Mouse (Mus musculus): ENCODE data around the gene Dst. TPM values are rescaled to one million over a fixed set of nuclear protein-coding genes. Genes with fewer than 3 reads are reported as not detected.
"Not testable (repeated sequence)": the region's sequence is repeated elsewhere in the genome, so short reads cannot be mapped to it uniquely, and the experiment has no call there.

Dst gene
- total RNA-seq, 4 experiments from 2014 or later, result 366 to 489 (median 444) TPM

- DNase-seq (ENCODE audit: low spot score), result no peak
Observed at GRCm38 (mm10) chr1:34061860-34062259, 153.8 kb downstream of the Dst start.

DNA sequence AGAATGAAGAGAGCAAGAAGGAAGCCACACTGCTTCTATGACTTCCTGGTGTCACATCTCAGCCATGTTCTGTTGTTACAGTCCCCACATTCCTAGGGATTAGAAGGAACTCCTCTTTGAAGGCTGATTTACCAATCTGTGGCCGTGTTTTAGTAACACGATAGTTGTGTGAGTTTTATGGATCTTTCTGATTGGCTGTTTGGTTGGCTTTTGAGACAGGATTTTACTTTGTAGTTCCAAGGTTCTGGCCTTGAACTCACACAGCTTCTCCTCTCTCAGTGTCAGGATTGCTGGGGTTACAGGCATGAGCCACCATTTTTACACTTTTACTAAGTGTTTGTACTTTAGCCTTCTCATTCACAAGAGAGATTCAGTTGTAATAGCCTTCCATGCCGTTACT, 155.9 kb downstream of the Dst start:
- DNase-seq (ENCODE audit: low spot score), result no peak

DNA sequence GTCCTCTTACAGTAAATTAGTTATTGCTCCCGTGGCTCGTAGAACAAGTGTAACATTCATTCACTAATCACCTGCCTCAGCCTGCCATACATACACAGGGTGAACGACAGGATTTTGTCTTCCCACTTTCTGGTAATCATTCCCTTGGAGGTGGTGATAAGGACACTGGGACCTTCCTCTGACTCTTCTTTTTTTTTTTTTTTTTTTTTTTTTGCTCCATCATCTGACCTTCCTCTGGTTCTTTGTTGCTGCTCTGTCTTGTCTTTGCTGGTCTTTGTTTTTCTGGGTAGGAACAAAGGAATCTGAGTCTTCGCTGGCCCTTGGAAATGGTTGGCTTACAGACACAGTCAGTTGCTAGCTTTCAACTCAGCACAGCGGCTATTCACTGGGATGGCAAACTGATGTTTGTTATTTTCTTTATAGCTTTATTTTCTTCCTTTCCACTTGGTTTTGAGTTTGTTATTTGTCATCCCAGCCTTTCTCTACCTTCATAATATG, 157.6 kb downstream of the Dst start:
- no peak for DNase-seq (ENCODE audit: low spot score)

DNA sequence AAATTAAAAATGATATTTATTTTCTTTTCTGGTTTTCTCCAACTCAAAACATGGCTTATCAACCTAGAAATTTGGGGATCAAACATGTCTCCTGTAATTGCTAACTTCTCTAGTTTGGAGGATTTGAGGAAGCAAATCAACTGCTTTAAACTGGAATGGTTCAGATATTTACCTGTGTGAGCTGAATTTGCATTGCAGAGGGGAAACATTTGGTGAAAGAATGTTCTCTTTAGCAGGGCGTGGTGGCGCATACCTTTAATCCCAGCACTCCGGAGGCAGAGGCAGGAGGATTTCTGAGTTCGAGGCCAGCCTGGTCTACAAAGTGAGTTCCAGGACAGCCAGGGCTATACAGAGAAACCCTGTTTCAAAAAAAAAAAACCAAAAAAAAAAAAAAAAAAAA, 158.4 kb downstream of the Dst start:
- not testable (repeated sequence) for DNase-seq (ENCODE audit: low spot score)

DNA sequence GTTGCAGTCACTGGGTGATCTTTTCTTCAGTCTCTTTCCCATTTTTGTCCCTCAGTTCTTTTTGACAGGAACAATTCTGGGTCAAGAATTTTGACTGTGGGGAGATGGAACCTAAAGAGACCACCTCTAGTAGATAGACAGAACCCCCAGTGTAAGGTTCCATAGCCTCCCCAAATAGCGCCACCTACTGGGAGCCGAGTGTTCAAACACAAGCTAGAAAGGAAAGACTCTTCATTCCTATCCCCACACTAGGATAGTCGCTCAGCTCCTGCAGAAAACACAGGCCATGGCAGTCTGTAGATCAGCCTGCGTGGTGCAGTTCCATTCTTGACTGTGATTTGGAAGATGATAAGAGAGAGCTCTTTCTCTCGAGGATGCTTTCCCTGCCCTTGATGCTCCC, 160.3 kb downstream of the Dst start:
- no peak for DNase-seq (ENCODE audit: low spot score)

- no peak for DNase-seq (ENCODE audit: low spot score)
Observed at GRCm38 (mm10) chr1:34069514-34070290, 161.7 kb downstream of the Dst start.

GRCm38 (mm10) chr1:34070474-34070873, 162.4 kb downstream of the Dst start:
- DNase-seq (ENCODE audit: low spot score), result no peak

DNA sequence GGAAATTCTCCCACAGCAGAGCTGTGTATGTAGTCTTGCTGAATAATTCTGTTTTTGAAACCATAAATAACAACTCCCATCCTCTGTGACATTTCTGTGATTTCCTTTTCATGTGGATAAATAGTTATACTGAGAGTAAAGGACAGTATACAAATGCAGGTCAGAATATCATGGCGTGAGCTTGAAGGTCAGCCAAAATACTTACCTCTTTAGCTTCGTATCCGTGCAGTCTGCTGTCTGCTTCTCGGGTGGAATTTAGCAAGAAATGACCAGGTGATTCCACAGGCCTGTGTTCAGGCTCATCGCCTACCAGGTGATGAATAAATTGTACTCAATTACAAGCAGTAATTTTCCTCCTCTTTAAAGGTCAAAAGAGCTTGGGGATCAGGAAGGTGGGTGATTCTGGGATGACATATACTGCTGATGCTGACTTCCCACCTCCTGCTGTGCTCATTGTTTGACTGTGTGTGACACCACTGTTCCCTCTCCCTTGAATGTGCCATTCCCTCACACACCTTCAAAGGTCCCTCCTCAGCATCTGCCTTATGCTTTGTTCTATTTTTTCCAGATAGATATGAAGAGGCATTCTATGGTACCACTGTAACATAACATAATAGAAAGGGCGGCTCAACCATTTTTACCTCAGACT, 163.1 kb downstream of the Dst start:
- no peak for DNase-seq (ENCODE audit: low spot score)

- no peak for DNase-seq (ENCODE audit: low spot score)
Observed at GRCm38 (mm10) chr1:34072262-34072661, 164.2 kb downstream of the Dst start.

GRCm38 (mm10) chr1:34073436-34074169, 165.6 kb downstream of the Dst start:
- DNase-seq (ENCODE audit: low spot score), result no peak

DNA sequence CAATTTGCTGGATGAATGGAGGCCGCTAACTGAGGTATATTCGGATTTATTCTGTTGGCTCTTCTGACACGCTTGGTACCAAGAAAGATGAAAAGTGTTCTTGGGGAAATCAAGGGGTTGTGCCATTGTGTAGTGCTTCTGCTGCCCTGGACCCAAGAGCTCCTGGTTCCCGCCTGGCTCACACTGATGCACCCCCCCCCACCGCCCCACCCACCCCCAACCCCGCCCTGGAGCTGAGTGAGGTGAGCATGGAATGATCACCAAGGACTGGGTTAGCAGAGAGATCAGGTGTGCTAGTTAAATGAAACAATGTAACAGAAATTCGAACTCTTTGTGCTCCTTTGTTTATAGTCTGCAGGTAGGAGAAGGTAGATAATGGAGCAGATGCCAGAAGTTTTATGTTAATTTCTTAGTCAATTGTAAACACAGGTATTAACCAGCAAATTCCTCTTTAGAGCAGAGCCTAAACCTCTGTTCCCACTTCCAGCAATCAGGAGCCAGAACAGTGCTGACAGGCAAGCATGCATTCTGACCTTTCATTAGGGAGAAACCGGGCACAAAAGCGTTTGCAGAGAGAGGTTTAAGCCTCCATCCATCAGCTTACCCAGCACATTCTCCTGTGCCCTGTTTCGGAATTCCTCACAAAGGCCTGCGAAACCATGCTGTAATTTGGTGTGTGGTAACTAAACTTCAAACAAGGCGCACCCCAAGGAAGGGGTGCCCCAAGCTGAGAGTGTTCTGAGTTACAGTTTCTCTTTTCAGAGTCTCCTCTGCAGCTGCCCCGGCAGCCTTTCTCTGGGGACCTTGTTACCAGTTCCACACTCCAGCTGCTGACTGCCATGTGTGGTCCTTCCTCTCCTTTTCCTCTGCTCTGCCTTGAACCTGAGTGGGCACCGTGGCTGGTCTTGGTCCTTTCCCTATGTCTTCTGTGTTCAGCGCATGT, 166.5 kb downstream of the Dst start:
- DNase-seq (ENCODE audit: low spot score), result no peak

DNA sequence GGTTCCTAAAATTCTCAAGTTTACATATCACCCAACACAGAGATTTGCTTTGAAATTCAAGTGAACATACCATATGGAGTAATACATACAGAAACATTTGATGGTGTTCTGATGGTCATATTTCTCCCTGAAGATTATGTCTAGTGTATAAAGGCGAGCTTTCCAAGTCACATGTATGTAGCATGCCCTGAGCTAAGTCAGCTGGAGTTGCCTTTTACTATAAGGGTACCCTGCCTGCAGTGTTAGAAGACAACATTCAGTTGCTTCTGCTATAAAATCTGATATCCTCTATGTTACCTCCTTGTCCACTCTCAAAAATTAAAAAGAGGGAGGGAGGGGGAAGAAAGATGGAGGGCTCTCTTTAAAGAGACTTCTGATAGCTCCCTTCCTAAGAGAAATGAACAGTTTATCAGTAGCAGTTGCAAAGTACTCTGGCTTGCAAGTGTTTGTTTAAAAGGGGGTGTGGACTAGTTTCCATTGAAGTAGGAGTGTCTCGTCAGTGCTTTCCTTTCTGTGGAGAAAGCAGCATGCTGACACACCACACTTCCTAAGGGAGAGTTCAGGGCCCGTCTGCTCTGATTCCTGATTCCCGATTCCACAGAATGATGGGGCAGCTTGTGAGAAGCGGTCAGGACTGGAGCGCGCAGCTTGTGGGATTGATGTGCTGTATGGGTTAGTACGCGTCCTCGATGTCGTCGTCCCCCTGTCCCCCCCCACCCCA, 168.8 kb downstream of the Dst start:
- DNase-seq (ENCODE audit: low spot score), result no peak

- DNase-seq (ENCODE audit: low spot score), result no peak
Observed at GRCm38 (mm10) chr1:34077422-34077790, 169.4 kb downstream of the Dst start.

DNA sequence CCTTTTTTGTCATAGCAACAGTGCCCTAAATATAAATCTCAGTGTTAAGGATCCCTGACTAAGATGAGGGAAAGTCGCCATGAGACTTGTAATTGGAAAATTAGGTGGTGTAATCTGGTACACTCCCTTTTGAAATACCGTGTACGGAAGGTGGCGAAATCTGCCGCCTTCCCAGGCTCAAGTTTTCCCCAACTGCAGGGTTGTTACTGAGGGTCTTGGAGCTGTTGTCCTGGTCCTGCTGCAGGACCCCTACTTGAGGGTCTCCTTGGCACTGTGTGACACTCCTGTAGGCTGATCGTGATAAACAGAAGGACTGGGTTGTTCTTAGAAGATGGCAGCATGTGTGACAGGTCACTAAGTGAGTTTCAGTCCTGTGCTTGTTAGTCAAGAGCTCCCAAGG, 169.9 kb downstream of the Dst start:
- DNase-seq (ENCODE audit: low spot score), result no peak

GRCm38 (mm10) chr1:34089011-34089410, 181.0 kb downstream of the Dst start:
- no peak for DNase-seq (ENCODE audit: low spot score)

- no peak for DNase-seq (ENCODE audit: low spot score)
Observed at GRCm38 (mm10) chr1:34090700-34091099, 182.7 kb downstream of the Dst start.

GRCm38 (mm10) chr1:34093652-34094051, 185.6 kb downstream of the Dst start:
- no peak for DNase-seq (ENCODE audit: low spot score)

- no peak for DNase-seq (ENCODE audit: low spot score)
Observed at GRCm38 (mm10) chr1:34094301-34094700, 186.3 kb downstream of the Dst start.

DNA sequence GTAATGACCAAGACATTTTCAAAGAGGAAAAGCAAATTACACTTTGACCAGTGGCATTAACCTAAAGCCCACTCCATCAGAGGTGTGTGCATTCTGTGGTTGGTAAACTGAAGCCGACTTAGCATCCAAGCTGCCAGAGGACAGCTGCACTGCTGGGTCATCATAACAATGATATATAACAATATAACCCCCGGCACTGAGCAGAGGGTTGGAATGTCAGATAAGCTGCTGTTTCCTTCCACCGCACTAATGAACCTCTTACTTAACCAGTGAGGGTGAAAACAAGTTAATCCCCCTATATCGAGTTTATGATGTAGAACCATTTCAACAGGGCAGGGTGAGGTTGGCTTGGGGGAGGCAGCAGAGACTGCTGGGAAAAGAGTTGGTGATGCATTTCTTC, 187.1 kb downstream of the Dst start:
- DNase-seq (ENCODE audit: low spot score), result no peak

GRCm38 (mm10) chr1:34096923-34097322, 188.9 kb downstream of the Dst start:
- DNase-seq (ENCODE audit: low spot score), result no peak

GRCm38 (mm10) chr1:34097640-34098039, 189.6 kb downstream of the Dst start:
- no peak for DNase-seq (ENCODE audit: low spot score)

All from heart, adult 8-10 months (tissue).